Mouse (Mus musculus) spleen, adult 2 months (tissue): ENCODE data around the gene Slc25a29.

Experiments used
- CTCF ChIP-seq: fragments of 200-500 bp; IDR thresholded peaks from 2 replicates; pipeline ENCODE4 v1.5.1; 2011; ENCODE audit warnings: mild to moderate bottlenecking, inconsistent platforms; ENCODE audit not compliant: insufficient read depth, insufficient read length, insufficient replicate concordance; ENCODE audit errors: extremely low read depth
- POLR2A ChIP-seq: fragments of 200-500 bp; IDR thresholded peaks from 2 replicates; pipeline ENCODE4 v1.6.1; 2011; ENCODE audit warnings: low read depth, low read length, inconsistent platforms

DNA sequence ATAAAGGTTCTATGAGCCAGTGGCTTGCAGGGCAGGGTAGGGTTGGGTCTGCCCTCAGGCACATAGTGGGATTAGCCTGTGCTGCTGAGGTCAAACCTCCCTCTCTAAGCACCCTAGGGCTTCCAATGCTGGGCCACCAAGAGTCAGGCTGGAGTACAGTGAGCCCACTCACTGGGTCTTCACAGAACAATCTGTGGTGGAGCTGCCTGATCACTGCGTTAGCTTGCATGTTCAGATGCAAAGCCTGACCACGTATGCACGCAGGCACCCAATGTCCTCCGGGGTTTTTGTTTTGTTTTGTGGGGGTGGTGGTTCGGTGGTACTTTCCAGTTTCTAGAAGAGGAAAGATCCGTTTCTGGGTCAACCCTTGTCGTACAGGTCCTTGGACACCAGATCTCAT lies 21.4 kb upstream of the Slc25a29 start:
- TF ChIP-seq CTCF (no peak), POLR2A (no peak)
